In the genomic region with DNA sequence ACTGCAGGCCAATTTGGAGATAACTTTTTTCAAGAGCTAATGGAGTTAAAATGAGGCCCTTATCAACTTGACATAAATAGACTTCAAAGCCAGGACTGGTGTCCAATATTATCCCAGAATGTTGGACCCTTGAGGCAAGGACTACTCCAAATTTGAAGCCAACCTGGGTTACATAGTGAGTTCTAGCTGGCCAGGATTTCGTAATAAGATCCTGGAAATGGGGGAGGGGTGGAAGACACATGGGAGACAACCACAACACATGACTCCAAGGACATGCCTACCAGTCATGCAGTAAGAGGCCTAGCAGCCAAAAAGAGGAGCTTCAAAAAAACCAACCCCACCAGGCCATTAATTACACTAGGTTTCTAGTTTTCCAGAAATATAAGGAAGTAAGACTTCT, we compare ENCODE assay signal across 11 mouse cellular contexts. TPM values are rescaled to one million over a fixed set of nuclear protein-coding genes. Genes with fewer than 3 reads are reported as not detected.
DNase-seq lines count a peak whose midpoint lies in the region; ATAC-seq and TF ChIP-seq lines count a peak whose summit lies in the region.
"Had no signal": no experiment of that assay in that cellular context is flagged by ENCODE, and none has a peak within 500 bp of the region (broad histone marks: within the 10 kb centered on the region; RNA-seq: fewer than 3 reads in every experiment).

No protein-coding gene starts in this region.

- peak; percentile 6 for DNase-seq in CH12.LX (ENCODE audit: extremely low read depth)
- DNase-seq in adrenal gland, adult 2 months, result peak; percentile 79
- DNase-seq in gastrocnemius, adult 8-10 months (ENCODE audit: low spot score in 2 of 2), result peak; percentile 20 to 31
- peak; percentile 51 to 57 for DNase-seq in heart, postnatal 10 days
- DNase-seq in left cerebral cortex, postnatal 14 days (ENCODE audit: low spot score in 2 of 2), result no peak
- no peak for DNase-seq in left cerebral cortex, adult 9 months (ENCODE audit: low spot score in 2 of 2)

- no peak for TF ChIP-seq RAD21 in CH12.LX (IDR thresholded peaks at IDR 0.05; ENCODE audit: low read depth, low read length)

- peaks cover 6 to 35% of the 10 kb centered on the region in 2 experiments for H3K36me3 ChIP-seq in CH12.LX (replicated peaks in 1 of 2; ENCODE audit: control insufficient read depth in 1 of 2, insufficient read depth in 1 of 2, low read length in 1 of 2)
- peaks cover 6% of the 10 kb centered on the region; the same call in 1 of the 2 replicates for H3K36me3 ChIP-seq in midbrain, embryonic 13.5 days
- 0 out of 2 replicates have a peak, but pooled peaks cover 3% of the 10 kb centered on the region for H3K36me3 ChIP-seq in forebrain, embryonic 15.5 days

- intact Hi-C loops in heart, postnatal 10 days (cut with DNase I), result loop anchor here (5.0 kb wide), 1 partner anchor 47 kb away; no protein-coding TSS in a partner anchor
- intact Hi-C loops in left cerebral cortex, postnatal 14 days (cut with DNase I), result no loop called here

- 79% methylated on average over 1 of the region's 1 CpGs for WGBS in midbrain, embryonic 13.5 days
- WGBS in forebrain, embryonic 15.5 days, result 87% methylated on average over 1 of the region's 1 CpGs

- no peak for TF ChIP-seq EP300 in CH12.LX (IDR thresholded peaks at IDR 0.05; ENCODE audit: low read length)

- in situ Hi-C loops in CH12.LX (cut with MboI; ENCODE audit: low pct_ligation_motif_present, low pct_unique_long_range_greater_than_20kb, low sequenced_read_pairs), result no loop called here

- TF ChIP-seq CTCF in CH12.LX (conservative IDR thresholded peaks at IDR 0.05 in 1 of 2, IDR thresholded peaks at IDR 0.05 in 1 of 2; ENCODE audit: low read depth in 2 of 2, low read length in 2 of 2), result no peak

- peaks cover 2% of the 10 kb centered on the region; the same call in 1 of the 2 replicates for H3K79me2 ChIP-seq in CH12.LX (replicated peaks; ENCODE audit: control insufficient read depth, extremely low read depth, insufficient read depth, poor library complexity, severe bottlenecking)

- H3K27ac ChIP-seq in CH12.LX (ENCODE audit: insufficient read depth, low read depth), result no peak overlapping the region
- H3K27ac ChIP-seq in midbrain, embryonic 13.5 days, result no peak overlapping the region
- no peak overlapping the region for H3K27ac ChIP-seq in forebrain, embryonic 15.5 days (replicated peaks)
- H3K27ac ChIP-seq: embryonic facial prominence, embryonic 12.5 days; liver, embryonic 15.5 days had no signal

- H3K9ac ChIP-seq in CH12.LX (ENCODE audit: insufficient read depth, low read depth), result no peak overlapping the region
- H3K9ac ChIP-seq in midbrain, embryonic 13.5 days (replicated peaks), result no peak overlapping the region
- H3K9ac ChIP-seq in forebrain, embryonic 15.5 days (replicated peaks), result no peak overlapping the region
- H3K9ac ChIP-seq: embryonic facial prominence, embryonic 12.5 days; liver, embryonic 15.5 days had no signal

- peaks cover 0 to 5% of the 10 kb centered on the region in 2 experiments; a peak in 2 of 4 replicates for H3K4me1 ChIP-seq in CH12.LX (ENCODE audit: control insufficient read depth in 1 of 2, insufficient read depth in 2 of 2)
- H3K4me1 ChIP-seq in midbrain, embryonic 13.5 days (replicated peaks), result no peaks in the 10 kb centered on the region
- no peaks in the 10 kb centered on the region for H3K4me1 ChIP-seq in forebrain, embryonic 15.5 days
- H3K4me1 ChIP-seq: embryonic facial prominence, embryonic 12.5 days had no signal

- H3K27me3 ChIP-seq in CH12.LX (replicated peaks), result no peaks in the 10 kb centered on the region
- H3K27me3 ChIP-seq in midbrain, embryonic 13.5 days, result no peaks in the 10 kb centered on the region
- no peaks in the 10 kb centered on the region for H3K27me3 ChIP-seq in forebrain, embryonic 15.5 days
- H3K27me3 ChIP-seq: embryonic facial prominence, embryonic 12.5 days; liver, embryonic 15.5 days had no signal

- TF ChIP-seq POLR2A in CH12.LX (IDR thresholded peaks at IDR 0.05; ENCODE audit: low read depth, low read length), result no peak

- dilution Hi-C loops in CH12.LX (cut with MboI; ENCODE audit: extremely low pct_ligation_motif_present, extremely low pct_unique_long_range_greater_than_20kb, low sequenced_read_pairs), result no loop called here

- no peak overlapping the region for H3K4me3 ChIP-seq in CH12.LX (replicated peaks in 1 of 3; ENCODE audit: low read depth in 2 of 3, low read length in 2 of 3, poor library complexity in 1 of 3)
- no peak overlapping the region for H3K4me3 ChIP-seq in midbrain, embryonic 13.5 days (replicated peaks)
- H3K4me3 ChIP-seq in forebrain, embryonic 15.5 days, result no peak overlapping the region
- H3K4me3 ChIP-seq: embryonic facial prominence, embryonic 12.5 days; liver, embryonic 15.5 days had no signal

- H3K9me3 ChIP-seq in CH12.LX (replicated peaks; ENCODE audit: low read length), result no peaks in the 10 kb centered on the region
- H3K9me3 ChIP-seq in midbrain, embryonic 13.5 days, result no peaks in the 10 kb centered on the region
- no peaks in the 10 kb centered on the region for H3K9me3 ChIP-seq in forebrain, embryonic 15.5 days
- H3K9me3 ChIP-seq: embryonic facial prominence, embryonic 12.5 days; liver, embryonic 15.5 days had no signal

- no peak overlapping the region for H3K4me2 ChIP-seq in CH12.LX (ENCODE audit: insufficient read depth, low read depth, poor library complexity, severe bottlenecking)
- H3K4me2 ChIP-seq in midbrain, embryonic 13.5 days (replicated peaks), result no peak overlapping the region
- no peak overlapping the region for H3K4me2 ChIP-seq in forebrain, embryonic 15.5 days (replicated peaks)
- H3K4me2 ChIP-seq: embryonic facial prominence, embryonic 12.5 days; liver, embryonic 15.5 days had no signal

- ATAC-seq in midbrain, embryonic 13.5 days, result no peak
- no peak for ATAC-seq in forebrain, embryonic 15.5 days (replicated peaks)
- ATAC-seq: intestine, postnatal 0 days had no signal

TF ChIP-seq in CH12.LX, 34 proteins besides CTCF, POLR2A, EP300 and RAD21:
- TF ChIP-seq USF2 (conservative IDR thresholded peaks at IDR 0.05; ENCODE audit: low read depth, low read length), result no peak

RNA-seq across cellular contexts. Expression of gene Memo1, which starts 50.0 kb away (rescaled TPM):
- total RNA-seq in CH12.LX (2012; rRNA removed), result 47.7 and 64.8 TPM in 2 replicates
- total RNA-seq in CH12.LX (2014; rRNA removed), result 133 and 160 TPM in 2 replicates
- 76.4 and 83.7 TPM in 2 replicates for polyA plus RNA-seq in CH12.LX (2012; ENCODE audit: insufficient read length, low read depth)
- total RNA-seq in adrenal gland, adult 2 months (2021), result 100 to 1,000 TPM; 100 to 104 TPM
- 57.4 and 61.3 TPM in 2 replicates for polyA plus RNA-seq in adrenal gland, adult 2 months (2012; rRNA removed)
- total RNA-seq in gastrocnemius, adult 8-10 months (2022), result 10 to 100 TPM; 46.9 to 53.6 (median 52.8) TPM
- 10 to 100 TPM; 63.7 to 72.1 TPM for total RNA-seq in heart, postnatal 10 days (2021)
- total RNA-seq in left cerebral cortex, postnatal 14 days (2021), result 10 to 100 TPM; 53.1 to 60.0 TPM
- polyA plus RNA-seq in midbrain, embryonic 13.5 days (2015; fragmentation: Nextera tagmentation; extraction: Ambion mirVana), result 66.3 and 66.7 TPM in 2 replicates
- polyA plus RNA-seq in forebrain, embryonic 15.5 days (2015; fragmentation: Nextera tagmentation; extraction: Ambion mirVana), result 63.9 and 66.1 TPM in 2 replicates

Comparison
In these comparisons a context has a peak if more than half of its experiments do, and no peak if none do; other contexts are left out.
1. DNase-seq: peak in CH12.LX (single experiment), adrenal gland, adult 2 months (single experiment), gastrocnemius, adult 8-10 months (2 of 2) and heart, postnatal 10 days (2 of 2); none in left cerebral cortex, postnatal 14 days (0 of 2) and left cerebral cortex, adult 9 months (0 of 2).